Mouse (Mus musculus): Measurements from ENCODE around the gene Insr.

GRCm38 (mm10) chr8:3247129-3247528 lies 32.3 kb downstream of the Insr start:
- TF ChIP-seq GATA1 (IDR thresholded peaks at IDR 0.05; ENCODE audit: low read length) (no peak), TAL1 (IDR thresholded peaks at IDR 0.05; ENCODE audit: low read length) (no peak)

Measured in erythroblast, embryonic 14.5 days (primary cell).